Mouse (Mus musculus) G1E (cell line): ENCODE measurements around the gene Olfr9.

Experiments
- CTCF ChIP-seq: IDR thresholded peaks from 2 replicates; pipeline ENCODE4 v1.5.1; 2012; ENCODE audit warnings: low read depth, low read length, inconsistent platforms, mixed read lengths
- GATA2 ChIP-seq: IDR thresholded peaks from 2 replicates; pipeline ENCODE4 v1.6.1; 2012; ENCODE audit warnings: low read depth, low read length, inconsistent platforms, borderline replicate concordance
- POLR2AphosphoS5 ChIP-seq: IDR thresholded peaks from 2 replicates; pipeline ENCODE4 v1.6.1; 2012; ENCODE audit warnings: low read depth, low read length, inconsistent platforms; ENCODE audit not compliant: insufficient replicate concordance
- TAL1 ChIP-seq: conservative IDR thresholded peaks from 2 replicates; pipeline ENCODE4 v1.6.1; 2012; ENCODE audit warnings: low read depth, low read length, inconsistent platforms, mixed read lengths

DNA sequence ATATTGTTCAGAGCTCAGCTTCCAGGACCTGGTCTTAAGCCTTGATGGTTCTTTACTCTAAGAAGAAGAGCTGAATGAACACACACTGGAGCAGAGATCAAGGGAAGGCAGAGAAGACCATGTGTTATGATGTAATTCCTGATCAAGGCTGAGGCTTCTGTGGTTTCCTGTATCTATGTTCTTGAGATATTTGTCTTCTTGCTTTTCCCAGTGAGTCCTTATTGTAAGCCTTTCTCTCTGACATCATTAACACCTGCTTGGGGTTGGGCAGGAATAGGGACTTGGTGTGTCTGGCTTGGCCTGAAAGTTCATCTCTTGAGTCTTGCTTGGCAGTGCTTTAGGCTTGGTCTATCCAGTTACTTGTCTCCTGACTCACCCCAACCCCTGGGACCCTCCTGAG is 1.8 kb downstream of the Olfr9 start:
- TF ChIP-seq CTCF (no peak), GATA2 (no peak), TAL1 (no peak), POLR2AphosphoS5 (no peak)
